Mouse (Mus musculus): ENCODE measurements around the gene Il12b.

Gene Il12b

GRCm38 (mm10) chr11:44399763-44400162, at the start of gene Il12b:
Il12b (plus strand) TSS chr11:44400063.
- no peak for DNase-seq (ENCODE audit: low spot score)

DNA sequence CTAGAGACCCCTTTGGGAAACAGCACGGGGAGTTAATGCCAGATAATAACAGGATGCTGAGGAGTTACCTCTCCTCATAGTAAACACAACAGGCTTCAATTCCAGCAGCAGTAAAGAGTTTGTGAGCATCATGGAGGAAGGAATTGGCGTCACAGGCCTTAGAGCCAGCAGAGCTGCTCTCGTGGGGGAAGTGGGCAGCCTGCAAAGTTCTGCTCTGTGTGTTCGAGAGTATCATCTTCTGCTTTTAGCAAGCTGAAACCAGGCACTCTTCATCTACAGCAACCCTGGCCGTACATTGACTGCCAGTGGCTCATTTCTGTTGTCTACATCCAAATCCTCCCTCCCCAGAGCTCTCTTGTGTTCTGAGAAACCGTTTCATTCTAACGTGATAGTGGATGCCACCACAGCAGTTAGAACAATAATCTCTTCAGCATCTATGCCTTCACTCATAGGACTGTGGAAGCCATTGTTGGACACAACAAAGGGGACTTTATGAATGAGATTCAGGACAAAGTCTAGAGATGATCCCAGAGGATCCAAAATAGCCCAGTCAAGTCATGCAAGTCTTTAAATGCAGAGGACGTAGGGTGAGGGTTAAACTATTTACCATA, 44.9 kb upstream of the Il12b start:
- DNase-seq (ENCODE audit: low spot score): no peak

DNA sequence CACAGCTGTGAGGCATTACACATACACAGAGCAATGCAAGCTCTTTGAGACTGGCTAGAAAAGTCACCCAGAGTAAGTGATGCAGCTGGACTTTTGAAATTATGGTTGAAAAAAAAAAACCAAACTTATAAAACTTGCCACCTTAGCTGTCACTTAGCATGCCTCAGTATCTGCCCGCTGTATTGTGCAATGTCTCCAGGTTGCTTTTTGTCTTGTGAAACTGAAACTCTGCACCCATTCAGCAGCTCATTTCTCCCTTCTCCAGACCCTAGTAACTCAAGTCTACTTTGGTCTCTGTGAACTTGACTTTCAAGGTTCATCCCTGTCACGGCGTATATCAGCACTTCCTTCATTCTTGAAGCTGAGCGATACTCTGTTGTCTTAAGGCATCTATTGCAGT, 43.7 kb upstream of the Il12b start:
- DNase-seq (ENCODE audit: low spot score): no peak

GRCm38 (mm10) chr11:44364536-44364935, 35.3 kb upstream of the Il12b start:
- DNase-seq (ENCODE audit: low spot score): no peak

GRCm38 (mm10) chr11:44367711-44368110, 32.2 kb upstream of the Il12b start:
- DNase-seq (ENCODE audit: low spot score): no peak

DNA sequence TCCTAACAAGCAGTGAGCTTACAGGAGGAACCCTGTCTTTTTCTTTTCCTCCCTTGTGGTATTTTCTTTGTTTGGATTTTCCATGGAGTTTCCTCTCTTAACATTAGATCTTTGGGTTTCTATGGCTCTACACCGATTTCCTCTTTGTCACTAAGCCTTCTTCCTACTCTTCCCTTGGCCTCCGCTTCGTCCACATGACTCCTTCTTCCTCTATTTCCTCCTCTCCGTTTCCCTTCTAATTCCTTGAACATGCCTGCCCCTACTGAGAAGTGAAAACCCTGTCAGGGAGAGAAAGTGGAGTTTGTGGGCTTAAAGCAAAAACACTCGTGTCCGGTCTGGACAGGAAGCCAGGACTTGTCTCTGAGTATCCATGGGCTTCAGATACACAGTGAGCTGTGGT, 27.0 kb upstream of the Il12b start:
- DNase-seq (ENCODE audit: low spot score): no peak

- no peak for DNase-seq (ENCODE audit: low spot score)
Observed at GRCm38 (mm10) chr11:44377879-44378278, 22.0 kb upstream of the Il12b start.

DNA sequence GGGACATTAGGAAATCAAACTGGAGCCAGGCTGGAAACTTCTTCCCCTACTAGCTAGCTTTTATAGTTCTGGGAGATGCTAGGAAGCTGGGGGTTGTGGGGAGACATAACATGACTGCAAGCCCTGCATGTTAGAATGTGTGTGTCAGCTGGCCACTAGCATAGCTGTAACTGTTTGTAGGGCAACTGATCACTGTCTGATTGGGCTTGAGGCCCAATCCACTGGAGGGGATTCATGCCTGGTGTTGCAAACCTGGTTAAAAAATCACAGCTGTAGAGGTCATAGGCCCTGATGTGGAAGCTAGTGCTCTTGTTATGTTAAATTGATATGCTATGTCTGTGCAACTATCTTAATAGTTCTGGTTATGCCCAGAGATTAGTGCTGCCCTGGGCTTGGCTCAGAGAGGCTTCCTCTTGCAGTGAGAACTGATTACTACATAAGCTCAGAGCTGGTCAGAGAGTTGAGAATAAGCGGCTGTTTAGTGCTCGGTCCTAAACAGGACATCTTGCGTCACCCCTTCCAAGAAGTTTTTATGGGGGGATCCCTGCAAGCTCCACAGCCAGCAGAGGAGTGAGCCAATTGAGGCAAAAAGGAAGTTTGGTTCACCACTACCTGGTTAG, 19.3 kb upstream of the Il12b start:
- DNase-seq (ENCODE audit: low spot score): no peak

DNA sequence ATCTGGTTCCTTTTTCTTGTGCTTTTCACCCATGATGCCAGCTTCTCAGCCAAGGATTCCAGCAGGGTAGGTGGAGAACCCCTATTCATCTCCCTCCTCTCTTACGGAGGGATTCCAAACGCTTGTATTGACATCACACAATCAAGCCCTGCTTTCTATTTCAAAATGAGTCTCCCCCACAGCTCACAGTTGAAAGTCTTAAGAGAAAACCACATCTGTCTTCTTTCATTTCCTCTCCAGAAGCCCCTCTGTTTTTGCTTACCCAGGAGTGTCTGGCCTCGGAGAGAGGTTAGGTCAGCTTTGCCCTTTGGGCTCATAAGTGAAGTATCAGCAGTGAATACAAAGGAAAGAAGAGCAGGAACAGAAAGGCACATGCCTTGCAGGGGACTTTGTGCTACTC, 17.7 kb upstream of the Il12b start:
- no peak for DNase-seq (ENCODE audit: low spot score)

DNA sequence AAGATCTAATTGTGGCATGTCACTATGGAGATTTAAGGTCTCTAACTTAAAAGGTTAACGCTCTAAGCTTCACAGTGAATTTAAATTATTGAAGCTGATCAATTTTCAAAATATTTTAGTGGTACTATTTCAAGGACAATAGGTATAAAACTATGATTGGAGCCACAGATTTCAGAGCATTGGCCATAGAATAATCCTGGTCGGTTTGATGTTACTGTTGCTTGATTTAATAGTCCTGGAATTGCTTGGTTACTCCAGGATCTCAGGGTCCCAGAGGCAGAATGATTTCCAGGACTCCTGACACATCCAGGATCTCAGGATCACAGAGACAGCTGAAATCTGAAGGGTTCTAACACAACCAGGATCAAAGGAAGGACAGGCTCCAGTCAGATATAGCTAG, 12.8 kb upstream of the Il12b start:
- DNase-seq (ENCODE audit: low spot score): no peak

DNA sequence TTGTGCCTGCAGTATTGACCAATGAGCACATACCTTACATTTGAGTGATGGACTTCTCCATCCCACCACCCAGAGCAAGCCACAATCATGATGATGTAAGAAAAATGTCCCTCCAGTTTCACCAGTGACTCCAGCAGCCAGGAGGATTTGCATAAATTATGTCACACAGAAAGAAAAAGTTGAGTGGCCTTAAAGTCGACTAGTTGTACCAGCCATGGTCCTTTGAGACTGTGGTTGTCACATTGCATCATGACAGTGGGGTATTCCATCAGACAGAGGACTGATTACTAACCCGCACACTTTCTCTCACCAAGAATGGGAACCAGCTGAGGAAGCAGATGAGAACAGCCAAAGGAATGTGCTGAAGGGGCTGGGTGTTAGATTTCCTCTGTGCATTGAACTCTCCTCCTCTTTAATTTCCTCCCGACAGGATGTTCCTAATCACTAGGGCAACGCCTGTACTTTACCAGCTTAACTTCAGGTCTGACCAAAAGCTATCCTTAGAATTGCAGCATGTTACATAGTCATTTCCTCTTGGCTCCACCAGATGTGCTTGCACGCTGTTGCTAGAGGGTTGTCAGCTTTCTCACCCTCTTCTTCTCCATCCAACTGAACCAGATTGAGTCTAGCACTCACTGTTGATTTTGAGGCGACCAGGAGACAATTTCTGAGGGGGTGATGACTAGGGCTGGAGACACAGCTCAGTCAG, 9.7 kb upstream of the Il12b start:
- DNase-seq (ENCODE audit: low spot score): no peak

DNA sequence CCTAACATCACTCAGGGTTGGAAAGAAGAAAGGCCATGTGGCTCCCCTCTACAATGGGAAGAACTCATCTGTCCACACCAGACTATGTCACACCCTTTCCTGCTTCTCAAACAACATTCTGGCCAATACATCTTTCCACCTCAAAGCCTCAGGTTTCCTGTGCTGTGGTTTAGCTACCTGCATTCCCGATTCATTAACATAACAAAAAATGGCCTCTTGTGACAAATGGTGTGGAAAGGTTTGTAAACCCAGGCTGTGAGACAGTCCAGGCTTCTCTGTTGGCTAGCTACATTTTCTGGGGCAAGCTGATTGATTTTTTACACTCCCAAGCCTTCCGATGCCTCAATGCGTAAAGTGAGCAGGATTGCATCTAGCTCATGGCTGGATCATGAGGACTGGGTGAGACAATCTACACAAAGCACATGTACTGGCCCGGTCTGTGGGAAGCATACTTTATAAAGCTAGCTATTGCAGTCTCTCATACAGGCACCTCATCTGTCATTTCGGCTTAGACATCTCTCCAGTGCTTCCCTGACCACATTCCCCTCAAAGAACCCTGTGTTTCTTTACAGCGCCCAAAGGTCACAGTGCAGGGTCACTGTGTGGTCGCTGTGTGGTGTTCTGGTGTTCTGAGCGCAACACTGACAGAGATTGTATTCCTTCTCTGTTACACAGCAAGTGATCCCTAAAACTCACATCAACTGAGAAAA, 6.6 kb upstream of the Il12b start:
- DNase-seq (ENCODE audit: low spot score): no peak

DNA sequence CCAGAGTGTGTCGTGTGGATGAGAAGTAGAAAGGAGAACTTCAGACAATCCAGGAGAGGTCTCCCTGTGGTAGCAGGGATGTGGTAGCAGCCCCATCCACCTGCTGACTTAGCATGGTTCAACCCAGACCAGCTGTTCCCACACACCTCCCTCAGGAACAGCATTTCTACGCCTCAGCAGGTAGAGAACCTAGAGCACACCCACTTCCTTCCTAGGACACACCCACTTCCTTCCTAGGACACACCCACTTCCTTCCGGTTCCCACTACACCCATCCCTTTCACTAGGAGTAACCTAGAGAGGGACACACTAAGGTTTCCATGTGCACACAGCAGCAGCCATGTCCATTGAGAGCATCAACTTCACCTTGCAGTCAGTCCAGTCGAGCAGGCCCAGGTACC, 4.5 kb upstream of the Il12b start:
- DNase-seq (ENCODE audit: low spot score): no peak

GRCm38 (mm10) chr11:44397551-44397950, 2.3 kb upstream of the Il12b start:
- DNase-seq (ENCODE audit: low spot score): no peak

DNA sequence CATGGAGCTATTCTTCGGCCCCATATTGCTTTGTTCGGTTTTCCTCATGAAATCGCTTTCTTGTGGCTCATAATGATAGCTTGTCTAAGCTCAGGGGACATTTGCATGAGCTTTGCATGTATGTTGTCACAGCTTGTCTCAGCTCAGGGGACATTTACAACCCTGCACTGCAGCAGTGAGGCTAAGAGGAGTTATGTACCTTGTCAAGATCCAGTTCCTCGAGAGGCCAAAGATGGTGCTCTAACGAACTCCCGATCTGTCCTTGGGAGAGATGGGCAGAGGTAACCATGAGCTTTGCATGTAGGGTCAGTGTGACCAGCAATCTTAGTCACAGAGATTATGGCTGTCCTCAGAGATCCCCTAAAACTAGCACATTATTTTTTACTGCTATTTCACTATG, 1.5 kb upstream of the Il12b start:
- DNase-seq (ENCODE audit: low spot score): no peak

GRCm38 (mm10) chr11:44398782-44399225, 1.1 kb upstream of the Il12b start:
- DNase-seq (ENCODE audit: low spot score): peak; percentile 89

GRCm38 (mm10) chr11:44401635-44402548, 2.0 kb downstream of the Il12b start:
- DNase-seq (ENCODE audit: low spot score): no peak

GRCm38 (mm10) chr11:44405113-44405512, 5.2 kb downstream of the Il12b start:
- no peak for DNase-seq (ENCODE audit: low spot score)

DNA sequence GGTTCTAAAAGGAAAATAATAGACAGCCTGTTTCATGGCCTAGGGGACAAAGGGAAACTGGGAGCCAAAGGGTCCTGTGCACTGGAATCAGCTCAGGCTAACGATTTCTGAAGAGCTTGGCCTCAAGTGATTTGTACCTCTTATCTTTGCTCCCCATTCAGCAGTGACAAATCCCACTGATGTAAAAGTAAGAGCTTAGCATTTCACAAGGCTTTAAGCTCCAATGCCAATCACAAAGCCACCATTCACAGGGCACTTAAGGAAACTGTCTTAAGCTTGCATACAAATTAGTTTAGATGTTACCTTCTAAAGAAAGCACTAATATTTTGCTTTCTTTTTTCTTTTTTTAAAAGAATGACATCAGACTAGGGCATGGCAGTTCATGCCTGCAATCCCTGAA, 6.1 kb downstream of the Il12b start:
- no peak for DNase-seq (ENCODE audit: low spot score)

GRCm38 (mm10) chr11:44406457-44406856, 6.6 kb downstream of the Il12b start:
- no peak for DNase-seq (ENCODE audit: low spot score)

DNA sequence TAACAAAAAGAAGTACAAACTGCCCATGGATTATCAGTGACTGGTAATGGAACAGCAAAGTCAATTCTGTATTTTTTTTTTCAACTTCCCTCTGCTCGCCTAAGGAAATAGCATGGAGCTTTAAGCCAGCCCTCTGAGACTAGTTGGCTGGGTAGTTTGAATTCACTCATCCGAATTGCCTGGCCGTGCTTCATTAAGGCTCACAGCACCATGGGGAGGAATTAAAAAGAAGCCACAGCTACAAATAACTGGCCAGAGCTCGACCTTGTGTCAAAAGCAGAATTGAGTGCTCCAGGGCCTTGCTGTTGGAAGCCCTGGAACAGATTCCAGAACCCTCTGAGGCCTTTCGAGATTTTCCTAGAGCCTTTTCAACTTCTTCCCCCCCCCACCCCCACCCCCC, 8.8 kb downstream of the Il12b start:
- DNase-seq (ENCODE audit: low spot score): no peak

DNA sequence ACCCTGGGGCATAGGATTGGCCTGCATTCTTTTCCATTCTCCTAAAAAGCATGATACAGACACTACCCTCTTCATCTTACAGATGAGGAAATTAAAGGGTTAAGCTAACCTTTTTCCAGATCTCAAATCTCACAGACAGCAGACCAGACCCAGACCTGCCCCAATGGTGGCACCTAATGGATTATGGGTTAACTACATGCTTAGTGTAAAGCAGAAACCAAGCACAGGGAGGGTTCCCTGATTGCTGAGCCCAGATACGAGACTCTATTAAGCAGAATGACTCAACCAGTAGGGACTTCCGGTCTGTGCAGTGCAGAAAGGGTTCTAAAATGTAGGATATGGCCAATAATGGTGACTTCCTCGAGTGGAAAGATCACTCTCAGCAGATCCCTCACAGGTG, 10.6 kb downstream of the Il12b start:
- DNase-seq (ENCODE audit: low spot score): no peak

Data from testis, postnatal 10 days (tissue).